Mouse (Mus musculus) olfactory bulb, adult 2 months (tissue): Measurements from ENCODE around the gene Eif2ak2.

Experiments used
- CTCF ChIP-seq: fragments of 200-500 bp; IDR thresholded peaks from 2 replicates; pipeline ENCODE4 v1.5.1; 2012; ENCODE audit warnings: low read depth, mild to moderate bottlenecking, low read length, moderate library complexity; ENCODE audit not compliant: insufficient read depth
- POLR2A ChIP-seq: fragments of 200-500 bp; IDR thresholded peaks from 2 replicates; pipeline ENCODE4 v1.6.1; 2012; ENCODE audit warnings: mild to moderate bottlenecking, low read depth, low read length, moderate library complexity; ENCODE audit not compliant: insufficient read depth

DNA sequence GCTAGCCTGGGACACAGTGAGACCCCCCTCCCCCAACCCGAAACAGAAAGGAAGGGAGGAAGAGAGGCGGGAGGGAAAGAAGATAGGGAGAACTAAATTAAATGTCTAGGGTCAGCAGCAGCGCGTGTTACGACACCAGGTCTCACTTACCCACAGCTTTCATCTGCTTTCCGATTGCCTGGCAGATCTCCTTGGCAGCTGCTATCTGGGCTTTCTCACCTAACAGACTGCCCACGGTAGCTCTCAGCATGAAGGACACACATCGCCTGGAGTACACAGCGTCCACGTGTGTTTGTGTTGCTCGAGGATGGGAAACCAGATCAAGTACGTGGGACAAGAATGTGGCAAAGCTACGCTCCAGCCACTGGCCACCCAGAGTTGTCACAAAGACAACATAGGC lies 58.0 kb downstream of the Eif2ak2 start:
- TF ChIP-seq POLR2A, result no peak
- TF ChIP-seq CTCF, result no peak
